Mouse (Mus musculus) adrenal gland, postnatal 25 days (tissue): ENCODE results near the gene Lpp. TPM values are rescaled to one million over a fixed set of nuclear protein-coding genes. Genes with fewer than 3 reads are reported as not detected.
A peak's percentile ranks its signal among the peaks of the same experiment; 100 is the strongest.

Source experiments
- DNase-seq: peaks from one replicate; pipeline ENCODE4 v3.0.0; 2021; ENCODE audit warnings: mixed read lengths
- total RNA-seq: library from RNA; stranded (reverse); gene quantifications from 2 replicates; pipeline ENCODE4 v1.2.3, GENCODE M21; 2021

Lpp gene
- total RNA-seq, 1 experiment from 2014 or later, result 103 TPM

GRCm38 (mm10) chr16:24723641-24724040 lies 330.3 kb downstream of the Lpp start:
- no peak for DNase-seq

GRCm38 (mm10) chr16:24732751-24733150 lies 339.4 kb downstream of the Lpp start:
- no peak for DNase-seq

- DNase-seq, result no peak
These were observed 340.0 kb downstream of the Lpp start for GRCm38 (mm10) chr16:24733321-24733720.

GRCm38 (mm10) chr16:24735754-24736153 lies 342.4 kb downstream of the Lpp start:
- DNase-seq, result no peak

- DNase-seq, result no peak
These were observed 344.2 kb downstream of the Lpp start for GRCm38 (mm10) chr16:24737362-24738057.

GRCm38 (mm10) chr16:24740714-24741113 lies 347.4 kb downstream of the Lpp start:
- DNase-seq, result no peak

- DNase-seq, result no peak
These were observed 356.5 kb downstream of the Lpp start for GRCm38 (mm10) chr16:24749816-24750215.

- no peak for DNase-seq
These were observed 362.8 kb downstream of the Lpp start for GRCm38 (mm10) chr16:24756141-24756540.

GRCm38 (mm10) chr16:24766051-24766450 lies 372.7 kb downstream of the Lpp start:
- DNase-seq, result peak; percentile 58

- no peak for DNase-seq
These were observed 373.3 kb downstream of the Lpp start for GRCm38 (mm10) chr16:24766596-24766995.

GRCm38 (mm10) chr16:24777053-24777452 lies 383.7 kb downstream of the Lpp start:
- no peak for DNase-seq

GRCm38 (mm10) chr16:24778432-24779274 lies 385.3 kb downstream of the Lpp start:
- no peak for DNase-seq

GRCm38 (mm10) chr16:24780545-24780944 lies 387.2 kb downstream of the Lpp start:
- DNase-seq, result no peak

GRCm38 (mm10) chr16:24781922-24782321 lies 388.6 kb downstream of the Lpp start:
- no peak for DNase-seq

- no peak for DNase-seq
These were observed 392.3 kb downstream of the Lpp start for GRCm38 (mm10) chr16:24785651-24786050.

- no peak for DNase-seq
These were observed 395.7 kb downstream of the Lpp start for GRCm38 (mm10) chr16:24788973-24789372.

GRCm38 (mm10) chr16:24791387-24791786 lies 398.1 kb downstream of the Lpp start:
- DNase-seq, result no peak

- DNase-seq, result no peak
These were observed 398.7 kb downstream of the Lpp start for GRCm38 (mm10) chr16:24791984-24792383.

- DNase-seq, result no peak
These were observed 399.5 kb downstream of the Lpp start for GRCm38 (mm10) chr16:24792836-24793235.

- no peak for DNase-seq
These were observed 401.4 kb downstream of the Lpp start for GRCm38 (mm10) chr16:24794665-24795064.

- no peak for DNase-seq
These were observed 408.0 kb downstream of the Lpp start for GRCm38 (mm10) chr16:24801355-24801754.

- no peak for DNase-seq
These were observed 408.5 kb downstream of the Lpp start for GRCm38 (mm10) chr16:24801780-24802179.

- DNase-seq, result no peak
These were observed 412.8 kb downstream of the Lpp start for GRCm38 (mm10) chr16:24806093-24806492.

GRCm38 (mm10) chr16:24807565-24807964 lies 414.3 kb downstream of the Lpp start:
- DNase-seq, result no peak
